Mouse (Mus musculus): ENCODE measurements at regions not wholly inside any gene's neighbourhood (a gene's known extent, or its start where the extent isn't known, plus 50 kb on each side); places are given as distances from the start of the nearest gene placed in this dataset.
"Not testable (repeated sequence)": the region's sequence is repeated elsewhere in the genome, so short reads cannot be mapped to it uniquely, and the experiment has no call there.

- DNase-seq = peak; percentile 52
These were observed 56.4 kb downstream of the Cxcr4 start for GRCm38 (mm10) chr1:128535537-128536150.

- no peak for DNase-seq
These were observed 59.5 kb downstream of the Cxcr4 start for GRCm38 (mm10) chr1:128532632-128533031.

DNA sequence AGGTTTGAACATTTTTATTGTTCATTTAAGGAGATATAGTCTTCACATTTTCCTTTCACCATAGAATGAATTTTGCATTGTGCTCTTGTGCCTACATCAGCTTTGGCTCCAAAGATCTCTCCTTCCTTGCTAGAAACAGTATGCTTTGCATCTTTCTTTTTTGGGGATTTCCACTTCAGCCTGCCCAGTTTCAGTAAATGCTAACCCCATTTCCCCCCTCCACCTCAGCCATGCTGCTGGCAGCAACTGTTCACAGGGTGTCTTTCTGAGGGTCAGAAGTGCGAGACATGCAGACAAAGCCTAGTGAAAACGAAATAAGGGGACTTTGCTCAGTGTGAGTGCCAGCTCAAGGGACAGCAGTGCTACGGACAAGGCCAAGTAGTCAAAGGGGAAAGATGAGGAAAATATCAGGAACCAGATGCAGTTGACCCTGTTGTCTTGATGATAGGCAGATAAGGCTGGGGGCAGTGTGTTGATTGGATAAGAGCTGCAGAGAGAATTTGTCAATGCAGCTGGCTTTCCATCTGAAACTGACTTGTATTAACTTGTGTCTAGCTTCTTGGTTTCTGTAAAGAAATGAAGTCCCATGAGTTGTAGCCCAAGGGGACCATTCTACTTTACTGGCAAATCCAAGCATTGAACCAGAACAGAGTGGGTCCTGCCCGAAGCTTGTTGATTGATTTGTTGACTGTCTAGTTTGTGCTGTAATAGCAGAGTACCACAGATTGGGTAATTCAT, 62.1 kb downstream of the Cxcr4 start:
- no peak for DNase-seq

GRCm38 (mm10) chr1:128519234-128519633, 72.9 kb downstream of the Cxcr4 start:
- no peak for DNase-seq

- DNase-seq = no peak
These were observed 73.6 kb downstream of the Cxcr4 start for GRCm38 (mm10) chr1:128518514-128518913.

DNA sequence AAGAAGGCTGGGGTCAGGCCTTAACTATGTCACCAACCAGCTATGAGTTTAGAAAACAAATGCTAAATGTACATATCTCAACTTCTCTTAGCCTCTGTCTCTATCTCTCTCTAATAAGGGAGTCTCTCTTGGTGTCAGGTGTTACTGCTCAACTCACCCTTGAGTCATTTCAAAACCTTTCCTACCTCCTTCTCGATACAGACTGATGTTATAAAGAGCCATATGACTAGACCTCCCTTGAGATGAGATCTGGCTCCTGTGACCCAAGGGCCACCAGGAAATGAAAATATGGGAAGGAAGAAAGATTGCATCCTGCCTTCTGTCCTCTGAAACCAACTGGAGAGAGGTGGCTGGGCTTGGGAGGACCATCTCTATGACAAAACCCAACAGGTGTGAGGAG, 74.7 kb downstream of the Cxcr4 start:
- no peak for DNase-seq

DNA sequence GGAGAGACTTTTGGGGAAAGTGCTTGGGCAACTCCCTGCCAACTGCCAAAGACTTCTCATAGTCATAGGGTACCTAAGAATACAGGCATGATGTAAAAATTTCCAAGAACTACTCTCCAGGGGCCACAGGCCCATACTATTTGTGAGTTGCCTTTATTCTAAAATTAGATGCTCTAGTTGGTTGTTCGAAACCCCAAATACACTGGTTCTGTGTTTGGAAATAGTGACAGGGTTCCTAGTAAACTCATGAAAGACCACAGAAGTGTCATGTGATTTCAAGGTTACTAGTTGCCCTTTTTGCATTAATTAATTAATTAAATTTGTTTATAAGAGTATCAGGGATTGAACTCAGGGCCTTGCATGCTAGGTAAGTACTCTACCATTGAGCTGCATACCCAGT, 77.8 kb downstream of the Cxcr4 start:
- DNase-seq = no peak

DNA sequence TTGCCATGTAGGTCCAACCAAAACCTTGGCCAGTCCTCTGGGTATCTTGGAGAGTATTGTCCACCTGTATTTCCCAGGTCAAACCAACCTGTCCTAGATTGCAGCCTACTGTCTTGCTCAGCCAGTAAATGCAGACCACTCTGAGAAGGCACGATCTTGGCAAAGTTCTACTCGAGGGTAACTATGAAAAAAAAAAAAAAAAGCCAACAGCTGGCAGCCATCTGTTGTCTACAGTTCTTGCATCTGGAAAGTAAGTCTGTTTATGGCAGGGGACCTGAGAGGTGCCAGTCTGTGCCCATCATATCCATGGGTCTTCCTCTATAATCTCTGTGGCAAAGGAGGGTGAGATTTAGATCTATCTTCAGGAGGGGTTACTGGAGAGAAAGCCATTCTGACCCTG, 78.2 kb downstream of the Cxcr4 start:
- DNase-seq = no peak

DNA sequence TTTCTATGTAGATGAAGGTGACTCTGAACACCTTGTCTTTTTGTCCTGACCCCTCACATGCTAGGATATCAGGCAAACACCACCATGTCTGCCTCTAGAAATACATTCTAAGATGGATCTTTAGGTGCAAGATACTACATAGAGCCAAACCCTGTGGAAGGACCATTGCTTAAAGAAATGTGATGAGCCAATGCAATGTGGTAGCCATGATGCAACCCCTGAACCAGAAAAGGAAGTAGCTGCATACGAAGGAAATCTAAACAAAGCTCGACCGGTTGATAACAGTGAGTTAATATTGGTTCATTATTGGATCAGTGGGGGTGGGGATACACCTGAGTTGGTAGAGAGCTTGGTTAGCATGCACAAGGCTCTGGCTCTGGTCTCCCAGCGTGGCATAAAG, 78.9 kb downstream of the Cxcr4 start:
- DNase-seq = no peak

GRCm38 (mm10) chr1:128508816-128509461, 83.2 kb downstream of the Cxcr4 start:
- no peak for DNase-seq

DNA sequence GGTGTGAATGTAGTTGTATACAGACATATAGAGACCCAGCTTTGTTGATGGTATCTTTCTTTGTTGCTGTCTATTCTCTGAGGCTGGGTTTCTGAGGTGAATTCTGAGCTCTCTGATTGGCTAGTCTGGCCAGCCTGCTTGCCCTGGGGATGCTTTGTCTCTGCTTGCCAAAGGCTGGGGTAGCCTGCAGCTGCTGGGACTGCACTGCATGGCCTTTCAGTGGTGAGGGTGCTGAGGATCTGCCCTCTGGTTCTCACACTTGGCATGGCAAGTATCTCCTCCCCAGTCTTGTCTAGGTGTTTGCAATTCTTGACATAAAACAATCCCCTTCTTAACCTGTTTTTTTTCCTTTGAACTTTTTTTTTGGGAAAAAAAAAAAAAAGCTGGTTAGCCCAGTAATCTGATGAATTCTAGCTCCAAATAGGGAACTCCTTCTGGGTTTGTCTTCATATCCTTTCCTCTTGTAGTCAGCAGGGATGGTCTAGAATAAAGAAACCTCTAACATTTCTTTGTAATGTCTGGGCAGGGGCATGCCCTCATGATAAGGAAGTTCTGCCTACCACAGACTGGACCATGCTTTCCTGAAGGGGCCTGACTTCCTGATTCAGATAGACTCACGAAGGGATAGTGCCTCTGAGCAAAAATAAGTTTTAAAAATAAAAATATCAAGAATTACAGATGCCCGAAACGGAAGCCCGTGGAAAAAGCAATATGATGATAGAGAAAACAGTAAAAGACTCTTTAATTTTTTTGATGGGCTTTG, 85.4 kb downstream of the Cxcr4 start:
- DNase-seq = no peak

DNA sequence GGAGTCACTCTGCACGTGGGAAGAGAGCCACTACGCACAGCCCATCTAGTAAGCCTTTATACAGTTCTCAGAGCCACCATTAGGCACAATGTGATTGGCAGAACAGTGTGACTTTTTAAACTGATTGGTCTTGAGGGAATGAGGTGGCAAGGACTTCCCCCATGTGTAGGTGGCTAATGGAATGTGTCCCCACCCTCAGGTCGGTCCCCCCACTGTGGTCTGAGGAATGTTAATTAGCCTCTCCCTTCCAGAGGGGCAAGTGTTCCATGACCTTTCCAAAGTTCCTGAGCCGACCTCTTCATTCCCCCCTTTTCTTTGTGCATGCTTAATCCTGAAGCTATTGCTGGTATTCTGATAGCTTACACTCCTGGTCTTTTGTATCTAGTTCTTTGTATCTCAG, 87.2 kb upstream of the Dars start:
- no peak for DNase-seq

GRCm38 (mm10) chr1:128498042-128498772, 81.0 kb upstream of the Dars start:
- no peak for DNase-seq

DNA sequence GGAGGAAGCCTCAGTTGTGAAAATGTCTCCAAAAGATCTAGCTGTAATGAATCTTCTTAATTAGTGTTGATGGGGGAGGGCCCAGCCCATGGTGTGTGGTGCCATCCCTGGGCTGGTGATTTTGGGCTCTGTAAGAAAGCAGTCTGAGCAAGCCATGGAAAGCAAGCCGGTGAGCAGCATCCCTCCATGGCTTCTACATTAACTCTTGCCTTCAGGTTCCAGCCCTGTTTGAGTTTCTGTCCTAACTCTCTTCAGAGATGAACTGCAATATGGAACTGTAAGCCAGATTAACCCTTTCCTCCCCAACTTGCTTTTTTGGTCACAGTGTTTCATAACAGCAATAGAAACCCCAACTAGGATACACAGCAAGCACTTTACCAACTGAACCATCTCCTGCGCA, 75.1 kb upstream of the Dars start:
- DNase-seq = no peak

- DNase-seq = not testable (repeated sequence)
These were observed 70.0 kb upstream of the Dars start for GRCm38 (mm10) chr1:128487181-128487580.

DNA sequence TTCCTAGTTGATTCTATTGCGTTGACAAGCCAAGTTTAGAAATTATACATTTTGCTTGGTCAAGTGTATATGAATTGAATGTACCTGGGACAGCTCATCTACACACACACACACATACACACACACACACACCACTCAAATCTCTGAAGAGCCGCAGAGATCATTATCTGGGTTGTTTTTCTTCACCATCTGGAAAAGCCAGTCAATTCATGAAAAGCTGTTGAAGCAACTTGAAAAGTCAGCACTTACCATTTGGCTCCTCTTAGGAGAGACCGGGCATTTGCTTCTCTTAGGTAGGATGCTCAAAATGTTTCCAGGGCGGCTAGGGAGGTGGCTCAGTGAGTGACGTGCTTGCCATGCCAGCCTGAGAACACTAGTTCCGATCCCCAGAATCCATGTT, 61.2 kb upstream of the Dars start:
- no peak for DNase-seq

GRCm38 (mm10) chr1:128477653-128478052, 60.5 kb upstream of the Dars start:
- no peak for DNase-seq

DNA sequence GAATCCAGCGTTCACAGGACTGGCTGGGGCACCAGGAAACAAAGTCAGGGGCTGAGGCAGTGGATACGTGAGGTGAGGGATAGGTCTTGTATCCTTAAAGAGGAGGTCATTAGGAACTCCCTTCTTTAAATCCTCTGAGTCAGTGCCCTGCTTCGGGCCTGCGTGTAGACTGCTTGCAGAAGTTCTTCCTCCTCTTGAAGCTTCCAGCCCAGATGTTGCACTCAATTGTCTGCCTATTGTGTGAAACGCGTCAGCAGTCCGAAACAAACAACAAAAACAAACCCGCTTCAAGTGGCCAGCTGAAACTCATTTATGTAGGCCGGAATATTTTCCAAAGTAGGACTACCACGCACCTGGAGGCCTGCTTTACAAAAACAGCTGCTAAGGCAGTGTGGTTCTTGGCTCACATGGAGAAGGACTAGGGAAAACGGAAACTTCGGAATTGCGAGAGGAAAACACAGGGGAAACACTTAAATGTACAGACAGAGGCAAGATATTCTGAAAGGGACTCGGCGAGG, 55.6 kb upstream of the Dars start:
- DNase-seq = no peak

- DNase-seq = peak; percentile 4
These were observed 55.0 kb upstream of the Dars start for GRCm38 (mm10) chr1:128472022-128472712.

DNA sequence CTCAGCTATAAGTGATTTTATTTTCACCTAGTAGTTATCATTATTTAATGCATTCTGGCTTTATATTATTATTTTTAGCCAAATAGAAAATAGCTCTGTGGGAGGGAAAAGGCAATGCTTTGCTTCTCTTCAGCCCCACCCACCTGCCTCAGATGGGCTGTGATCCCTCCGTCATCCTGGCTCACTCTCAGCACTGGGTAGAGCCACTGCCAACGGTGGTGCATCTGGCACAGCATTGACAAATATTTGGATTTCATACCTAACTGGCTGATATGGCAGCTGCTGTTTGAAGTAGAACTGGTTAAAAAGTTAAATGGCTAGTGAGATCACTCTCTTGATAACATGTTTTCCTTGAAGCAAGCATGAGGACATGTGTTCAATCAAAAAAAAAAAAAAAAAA, 53.6 kb upstream of the Dars start:
- no peak for DNase-seq

DNA sequence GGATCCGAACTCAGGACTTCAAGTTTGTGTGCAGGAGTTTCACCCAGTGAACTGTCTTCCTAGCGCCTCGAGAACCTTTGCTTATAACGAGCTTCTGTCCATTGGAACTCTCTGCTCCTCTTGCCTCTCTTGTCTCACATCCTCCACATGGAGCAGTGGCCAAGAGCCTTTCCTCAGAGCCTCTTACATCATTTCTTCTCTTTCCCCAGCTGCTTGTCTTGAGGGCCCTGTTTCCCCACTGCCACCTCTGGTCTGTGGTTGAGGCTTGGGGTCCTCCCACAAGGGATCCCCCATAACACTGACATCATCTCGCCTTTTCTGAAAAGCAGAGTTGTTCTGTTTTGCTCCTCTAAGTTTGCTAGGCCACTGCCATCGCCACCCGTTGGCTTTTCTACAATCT, 51.9 kb upstream of the Dars start:
- DNase-seq = no peak

Data from kidney, adult 9 months (tissue).